Mouse (Mus musculus) heart, postnatal 4 days (tissue): ENCODE results near the gene Tjp2. TPM values are rescaled to one million over a fixed set of nuclear protein-coding genes. Genes with fewer than 3 reads are reported as not detected.

ENCODE experiments used
- DNase-seq: peaks from one replicate; pipeline ENCODE4 v3.0.0; 2021
- total RNA-seq, 2 experiments: library from RNA; stranded (reverse); gene quantifications; 2 replicates each; pipeline ENCODE4 v1.2.3; 2021

Gene Tjp2
- total RNA-seq, 2 experiments from 2014 or later = 36.9 to 37.7 TPM

DNA sequence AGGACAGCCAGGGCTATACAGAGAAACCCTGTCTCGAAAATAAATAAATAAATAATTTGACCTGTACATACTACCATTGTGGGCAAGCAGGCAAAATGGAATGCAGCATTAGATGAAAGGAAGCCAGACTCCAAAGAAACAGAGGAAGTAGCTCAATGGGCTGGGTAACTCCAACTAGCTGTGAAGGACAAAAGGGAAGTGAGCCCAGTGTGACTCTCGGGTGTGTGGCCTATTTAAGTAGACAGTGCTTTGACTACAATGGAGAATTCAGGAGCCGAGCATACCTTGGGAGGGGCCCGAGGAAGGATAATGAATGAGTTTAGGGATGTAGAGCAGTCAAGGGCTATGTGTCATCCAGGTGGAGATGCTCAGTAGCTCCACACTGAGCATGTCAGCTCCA is 48.1 kb downstream of the Tjp2 start:
- DNase-seq = no peak

DNA sequence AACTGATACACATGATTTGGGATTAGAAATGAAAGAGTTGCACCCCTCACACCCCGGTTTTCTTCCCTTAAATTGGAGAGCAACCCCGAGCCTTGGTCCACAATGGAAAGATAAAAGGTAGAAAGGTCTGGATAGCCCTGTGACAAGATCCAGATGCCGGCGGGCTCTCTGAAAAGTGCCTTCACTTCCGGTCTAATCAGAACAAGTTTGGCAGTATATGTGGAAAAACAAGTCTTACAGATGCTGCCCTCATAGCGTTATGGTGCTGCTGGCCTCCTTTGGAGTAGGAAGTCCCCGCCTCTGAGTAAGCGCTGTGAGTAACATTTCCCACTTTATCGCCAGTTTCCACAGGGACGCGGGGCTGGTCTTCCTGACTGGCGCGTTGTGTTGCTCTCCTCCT is 49.9 kb downstream of the Tjp2 start:
- DNase-seq = peak; percentile 55

DNA sequence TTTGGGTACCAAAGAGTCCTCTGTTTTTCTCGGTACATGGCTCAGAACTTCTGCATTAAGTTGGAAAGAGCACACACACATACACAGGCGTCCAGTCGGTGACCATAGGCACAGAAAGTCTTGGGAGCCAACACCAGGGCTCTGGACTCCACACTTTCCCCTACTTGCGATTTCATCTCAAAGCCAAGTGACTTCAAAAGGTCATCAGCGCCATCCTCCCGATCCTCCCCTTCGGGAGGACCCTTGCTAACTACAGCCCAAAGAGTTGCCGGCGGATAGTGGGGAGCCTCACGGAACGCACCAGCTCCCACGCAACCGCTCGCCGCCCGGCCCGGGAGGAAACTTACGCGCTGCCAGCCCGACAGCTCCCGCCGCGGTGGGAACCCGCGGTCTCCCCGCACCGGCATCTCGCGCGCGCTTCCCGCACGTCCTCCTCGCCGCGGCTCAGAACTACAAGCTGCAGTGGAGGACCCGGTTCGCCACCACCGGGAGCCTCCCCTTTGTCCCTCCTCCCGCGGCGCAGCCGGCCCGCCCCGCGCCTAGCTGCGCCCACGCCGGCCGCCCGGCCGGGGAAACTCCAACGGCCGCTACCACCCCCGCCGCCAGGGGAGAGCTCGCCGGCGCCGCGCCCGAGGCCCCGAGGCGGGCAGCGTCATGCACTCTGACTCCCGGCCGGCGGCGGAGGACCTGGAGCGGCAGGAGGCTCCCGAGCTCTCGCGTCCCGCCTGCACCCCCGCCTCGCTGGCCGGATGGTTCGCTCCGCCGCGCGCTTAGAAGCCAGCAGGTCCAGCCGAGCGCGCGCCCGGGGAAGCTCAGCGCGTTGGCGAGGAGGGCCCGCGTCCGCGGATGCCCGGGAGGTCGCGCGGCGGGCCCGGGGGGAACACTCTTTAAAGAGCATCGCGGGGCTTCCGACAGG is 51.0 kb downstream of the Tjp2 start:
- peak; percentile 95 for DNase-seq

DNA sequence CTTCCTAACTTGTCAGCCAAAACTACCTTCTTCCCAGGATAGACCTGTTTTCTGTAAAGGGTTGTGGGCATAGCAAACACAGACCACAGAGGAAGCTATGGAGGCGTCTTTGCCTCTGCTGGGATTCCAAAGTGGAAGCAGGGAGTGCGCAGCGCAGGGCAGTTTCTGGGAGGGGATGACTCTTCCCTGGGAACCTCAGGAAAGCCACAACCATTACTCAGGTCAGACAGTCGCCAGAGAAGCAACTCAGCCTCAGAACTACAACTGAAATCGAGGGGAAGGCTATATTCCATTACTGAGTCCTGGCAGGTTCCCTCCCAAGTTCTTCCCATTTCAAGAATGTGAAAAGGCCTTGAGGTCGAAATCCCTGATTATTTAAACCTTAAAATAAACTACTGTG is 51.8 kb downstream of the Tjp2 start:
- no peak for DNase-seq

DNA sequence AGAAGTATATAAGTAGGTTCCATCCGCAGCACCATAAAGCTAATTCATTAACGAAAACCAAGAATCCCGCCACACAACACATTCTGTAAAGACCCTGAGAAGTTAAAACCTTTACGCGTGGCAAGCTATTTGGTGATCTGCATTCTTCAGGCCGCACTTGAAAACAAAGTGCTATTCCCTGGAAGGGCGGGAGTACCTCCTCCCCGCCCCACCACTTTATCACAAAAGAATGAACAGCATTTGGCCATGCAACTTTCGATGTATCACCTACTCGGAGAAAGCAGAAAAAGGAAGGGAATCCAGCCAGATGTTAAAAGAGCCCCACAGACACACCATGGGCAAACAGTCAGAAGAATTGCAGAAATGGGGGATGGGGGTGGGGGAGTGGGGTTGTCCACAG is 56.3 kb downstream of the Tjp2 start:
- no peak for DNase-seq

DNA sequence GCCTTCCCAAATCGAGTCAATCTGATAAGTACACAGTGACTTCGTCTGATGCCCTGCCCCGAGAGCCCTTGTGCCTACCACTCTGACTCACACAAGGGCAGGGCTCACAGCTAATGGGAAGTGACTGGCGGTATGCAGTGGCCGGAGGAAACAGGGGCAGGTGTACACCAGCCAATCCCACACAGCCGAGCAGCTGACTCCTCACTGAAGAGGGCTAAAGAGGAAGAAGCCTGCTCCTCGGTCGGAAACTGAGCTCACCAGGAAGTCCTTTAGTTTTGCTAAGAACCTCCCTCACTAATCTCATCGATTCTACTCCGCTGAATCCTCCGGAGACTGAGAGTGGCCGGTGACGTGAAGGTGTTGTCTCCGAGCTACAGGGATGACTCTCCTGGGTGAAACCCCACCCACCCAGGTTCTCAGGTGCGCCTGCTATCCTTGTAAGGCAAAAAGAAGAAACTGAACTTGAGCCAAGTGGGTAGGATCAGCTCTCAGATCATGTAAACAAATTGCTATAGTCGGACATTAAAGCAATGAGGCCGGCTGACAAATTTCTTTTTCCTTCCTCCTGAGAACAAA is 58.2 kb downstream of the Tjp2 start:
- peak; percentile 47 for DNase-seq

DNA sequence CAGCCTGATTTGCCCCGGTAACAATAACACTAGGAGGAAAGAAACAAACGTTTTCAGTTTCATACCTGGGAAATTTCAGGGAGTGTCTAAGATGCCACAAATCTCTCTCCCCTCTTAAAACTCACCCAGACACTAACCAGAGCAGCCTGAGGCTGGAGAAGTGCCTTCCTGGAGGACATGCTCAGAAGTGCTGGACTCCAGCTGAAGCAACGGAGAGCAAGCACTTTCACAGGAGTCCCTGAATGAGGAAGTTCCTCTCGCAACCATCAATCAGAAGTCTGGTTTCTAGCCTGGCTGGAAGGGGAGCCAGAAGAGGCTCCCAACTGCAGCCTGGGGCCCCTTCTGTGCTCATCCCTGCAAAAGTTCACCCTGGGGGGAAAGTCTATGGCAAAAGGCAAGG is 60.9 kb downstream of the Tjp2 start:
- DNase-seq = no peak

DNA sequence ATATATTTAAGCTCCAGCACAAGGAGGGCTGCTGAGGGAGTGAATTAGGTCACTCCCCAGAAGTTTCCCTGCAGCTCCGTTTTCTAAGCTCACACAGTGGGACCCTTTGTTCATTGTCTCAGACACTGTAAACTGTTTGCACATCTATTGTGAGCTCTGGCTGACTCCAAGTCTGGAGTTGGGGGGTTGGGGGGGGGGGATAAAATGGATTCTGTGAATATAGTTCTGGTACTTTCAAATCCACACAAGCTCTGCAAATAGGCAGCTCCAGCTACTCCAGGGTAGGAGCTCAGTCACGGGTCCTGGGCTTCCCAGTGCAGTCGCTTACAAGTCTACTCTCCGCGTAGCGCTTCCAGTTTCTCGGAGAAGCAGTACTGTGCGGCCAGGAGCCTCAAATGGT is 64.4 kb downstream of the Tjp2 start:
- no peak for DNase-seq

DNA sequence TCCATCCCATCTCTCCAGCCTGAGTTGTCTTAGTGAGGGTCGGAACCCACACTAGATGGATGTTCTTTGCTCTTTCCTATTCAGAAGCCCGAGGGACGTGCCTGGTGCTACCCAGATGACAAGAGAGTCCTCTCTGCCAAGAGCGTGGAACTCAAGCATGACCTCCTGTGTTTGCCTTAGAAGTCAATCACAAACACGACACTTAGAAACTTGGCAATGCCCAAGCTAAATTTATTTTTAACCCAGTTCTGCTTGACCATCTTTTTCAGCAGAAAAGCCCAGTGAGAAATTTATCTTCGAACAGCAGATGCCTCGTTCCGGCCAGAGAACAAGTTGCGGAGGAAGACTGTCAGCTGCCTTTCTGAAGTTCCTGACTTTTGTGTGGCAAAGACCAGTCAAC is 65.1 kb downstream of the Tjp2 start:
- DNase-seq = peak; percentile 39

DNA sequence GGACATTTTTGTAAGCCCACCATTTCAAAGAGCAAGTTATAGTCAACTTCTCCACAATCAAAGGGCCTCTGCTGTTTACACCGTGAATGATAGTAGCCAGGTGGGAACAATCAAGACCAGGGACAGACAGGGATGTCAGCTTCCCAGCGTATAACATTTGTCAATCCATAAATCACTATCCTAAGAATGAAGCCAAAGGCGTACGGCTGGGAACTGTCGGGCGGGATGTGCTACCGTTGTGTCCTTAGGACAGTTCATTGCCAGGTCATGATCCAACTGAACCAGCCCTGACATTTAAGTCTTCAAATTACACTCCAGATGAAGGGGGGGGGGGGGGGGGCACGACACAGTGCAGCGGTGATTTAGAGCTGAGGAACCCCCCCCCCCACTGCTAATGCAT is 65.5 kb downstream of the Tjp2 start:
- DNase-seq = no peak

DNA sequence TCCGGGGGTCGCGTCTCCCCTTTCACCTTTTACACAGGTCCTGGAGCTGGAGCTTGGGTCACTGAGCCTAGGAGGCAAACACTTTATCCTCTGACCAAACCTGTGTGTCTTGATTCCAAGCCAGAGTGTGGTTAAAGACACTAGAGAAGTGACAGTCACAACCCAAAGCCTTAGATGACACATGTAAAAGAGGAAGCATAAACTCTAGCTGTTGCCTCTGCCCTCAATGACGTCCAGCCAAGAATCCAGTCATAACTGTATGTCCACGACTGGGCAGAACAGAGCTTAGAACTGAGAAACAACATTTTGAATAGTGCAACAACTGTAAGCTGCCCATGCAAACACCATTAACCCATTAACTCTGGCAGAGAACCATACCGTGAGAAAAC is 68.8 kb downstream of the Tjp2 start:
- no peak for DNase-seq

DNA sequence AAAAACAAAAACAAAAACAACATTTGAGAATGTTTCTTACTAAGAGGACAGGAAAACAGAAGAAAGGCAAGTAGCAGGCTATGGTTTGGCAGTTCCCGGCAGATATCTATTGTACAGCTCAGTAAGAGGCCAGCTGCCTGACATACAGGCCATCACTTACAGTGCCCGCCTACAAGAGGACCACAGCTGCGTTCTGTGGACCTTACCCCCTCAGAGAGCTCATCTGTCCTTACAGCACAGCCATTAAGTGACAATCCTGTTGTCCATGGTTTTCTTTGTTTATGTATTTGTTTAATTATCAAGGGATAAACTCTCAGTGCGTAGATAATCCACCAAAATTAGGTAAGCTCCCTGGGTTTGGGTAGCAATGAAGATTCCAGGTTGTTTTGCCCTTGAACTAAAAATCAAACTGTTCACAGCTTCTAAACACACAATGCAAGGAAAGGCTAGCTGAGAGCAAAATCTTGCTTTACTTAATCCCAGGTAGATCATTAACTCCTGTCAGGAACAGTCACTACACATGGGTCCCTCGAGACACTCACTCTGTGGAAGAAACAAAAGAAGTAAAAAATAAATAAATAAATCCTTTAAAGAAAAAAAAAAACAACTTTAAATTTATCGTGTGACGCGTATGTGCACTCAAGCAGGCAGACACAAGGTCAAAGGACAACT is 69.3 kb downstream of the Tjp2 start:
- no peak for DNase-seq

DNA sequence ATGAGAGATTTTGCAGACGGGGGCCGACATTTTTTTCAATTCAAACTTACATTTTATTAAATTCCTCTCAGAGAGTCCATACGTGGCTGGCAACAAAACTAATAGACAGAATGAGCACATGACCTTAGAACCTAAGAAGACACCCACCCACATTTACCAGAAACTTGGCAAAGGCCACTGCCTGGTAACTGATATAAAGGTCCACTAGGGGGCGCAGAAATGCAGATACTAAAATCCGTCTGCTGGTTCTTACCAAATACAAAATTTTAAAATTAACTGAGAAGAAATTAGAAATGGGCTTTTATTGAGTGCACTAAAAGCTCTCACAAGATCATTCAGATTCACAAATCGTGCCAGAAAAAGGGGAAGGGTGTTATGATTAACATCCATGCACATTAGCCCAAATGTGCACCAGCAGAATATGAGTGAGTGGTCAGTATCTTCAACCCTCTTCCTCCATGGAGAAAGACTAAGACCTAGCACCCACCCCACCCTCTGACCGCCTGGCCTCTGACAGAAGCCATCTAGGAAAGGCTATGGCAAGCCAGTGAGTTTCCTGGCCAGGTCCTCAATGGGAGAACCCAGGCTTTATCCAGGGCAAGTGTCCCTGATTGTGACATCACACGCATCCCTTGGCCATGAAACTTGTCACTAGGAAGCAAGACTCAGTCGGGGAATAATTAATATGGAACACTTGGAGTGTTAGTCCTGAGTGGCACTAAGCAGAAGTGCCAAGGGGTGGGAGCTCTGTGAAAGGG is 71.4 kb downstream of the Tjp2 start:
- peak; percentile 68 for DNase-seq

DNA sequence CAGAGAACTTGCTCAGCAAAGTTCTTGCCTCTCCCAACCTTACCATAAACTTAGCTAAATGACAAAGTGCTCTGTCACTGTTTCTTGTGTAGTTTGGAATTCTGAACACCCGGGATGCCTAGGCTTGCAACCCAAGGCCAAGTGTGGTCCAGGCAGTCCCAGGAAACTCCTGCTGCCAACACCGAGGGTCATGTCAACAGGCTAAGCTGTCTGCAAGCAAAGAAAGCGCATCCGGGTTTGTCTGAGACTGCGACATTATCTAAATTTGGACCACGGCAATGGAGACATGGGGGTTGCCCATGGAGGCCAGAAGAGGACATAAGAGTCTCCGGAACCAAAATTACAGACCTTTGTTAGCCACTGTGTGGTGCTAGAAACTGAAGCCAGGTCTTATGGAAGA is 80.8 kb downstream of the Tjp2 start:
- DNase-seq = peak; percentile 49

DNA sequence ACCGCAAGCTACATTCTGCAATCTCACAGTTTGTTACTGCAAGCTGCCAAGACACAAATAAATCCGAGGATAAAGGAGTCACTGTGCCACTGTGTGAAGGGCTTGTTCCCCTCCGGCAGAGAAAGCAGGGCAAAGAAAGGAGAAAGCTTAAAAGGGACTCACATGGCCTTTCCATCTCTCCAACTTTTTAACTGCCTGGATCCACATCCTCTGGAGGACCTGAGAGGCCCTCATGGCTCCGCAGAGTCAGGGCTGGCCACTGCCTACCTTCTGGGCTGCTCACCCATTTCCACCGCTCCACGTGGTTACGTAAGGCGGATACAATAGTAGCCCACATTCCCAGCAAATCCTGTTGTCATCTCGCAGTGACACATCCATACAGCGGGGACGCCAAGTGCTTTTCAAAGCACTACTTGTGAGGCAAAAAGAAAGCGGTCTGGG is 82.2 kb downstream of the Tjp2 start:
- no peak for DNase-seq

DNA sequence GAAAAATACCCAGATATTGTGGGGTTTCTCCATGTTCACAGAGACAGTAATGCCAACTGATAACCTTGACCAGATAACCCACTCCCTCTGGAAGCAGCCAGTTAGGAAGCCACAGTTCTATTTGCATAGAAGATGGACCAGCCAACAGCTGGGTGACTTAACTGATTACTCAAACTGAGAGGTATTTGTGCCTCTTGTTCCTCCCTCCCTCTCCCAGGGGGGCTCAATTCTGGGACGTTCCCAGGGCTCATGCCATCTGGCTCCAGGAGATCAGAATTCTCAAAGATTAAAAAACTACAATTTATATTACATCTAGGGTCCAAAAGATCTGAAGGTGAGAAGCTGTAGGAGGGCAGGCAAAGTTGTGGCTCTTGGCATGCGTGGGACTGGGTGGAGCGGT is 84.5 kb downstream of the Tjp2 start:
- DNase-seq = no peak

DNA sequence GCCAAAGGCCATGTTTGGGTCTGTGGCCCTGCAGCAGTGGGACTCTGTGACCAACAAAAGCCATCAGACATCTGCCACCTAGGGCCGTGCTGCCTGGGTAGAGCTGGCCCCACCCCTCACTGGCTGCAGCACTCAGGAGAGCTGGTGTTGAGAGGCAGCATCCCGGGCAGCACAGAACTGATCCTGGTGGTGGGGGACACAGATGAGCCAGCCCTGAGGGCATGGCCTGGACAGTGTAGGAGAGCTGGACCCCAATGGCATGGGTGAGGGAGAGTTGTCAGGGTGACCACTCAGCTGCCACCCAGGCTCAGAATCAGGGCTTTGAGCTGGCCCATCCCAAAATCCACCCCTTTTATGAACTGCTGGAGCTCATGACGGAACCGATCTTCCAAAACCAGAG is 87.4 kb downstream of the Tjp2 start:
- no peak for DNase-seq

DNA sequence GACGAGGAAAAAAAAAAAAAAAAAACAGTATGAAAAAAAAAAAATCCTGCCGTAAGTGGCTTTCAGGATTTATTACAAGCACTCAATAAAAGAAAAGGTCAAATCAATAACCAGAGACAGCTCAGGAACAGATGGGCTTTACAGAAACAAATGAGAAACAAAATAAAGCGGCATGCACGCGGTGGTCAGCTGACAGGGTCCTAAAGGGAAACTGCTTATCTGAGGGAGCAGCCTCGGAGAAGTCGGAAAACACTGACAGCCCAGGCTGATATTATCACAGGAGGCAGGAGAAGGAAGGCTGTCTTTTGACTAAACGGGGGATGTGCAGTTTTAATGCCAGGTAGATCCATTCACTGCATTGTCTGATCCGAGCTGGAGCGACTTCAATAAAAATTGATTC is 89.8 kb downstream of the Tjp2 start:
- DNase-seq = no peak

DNA sequence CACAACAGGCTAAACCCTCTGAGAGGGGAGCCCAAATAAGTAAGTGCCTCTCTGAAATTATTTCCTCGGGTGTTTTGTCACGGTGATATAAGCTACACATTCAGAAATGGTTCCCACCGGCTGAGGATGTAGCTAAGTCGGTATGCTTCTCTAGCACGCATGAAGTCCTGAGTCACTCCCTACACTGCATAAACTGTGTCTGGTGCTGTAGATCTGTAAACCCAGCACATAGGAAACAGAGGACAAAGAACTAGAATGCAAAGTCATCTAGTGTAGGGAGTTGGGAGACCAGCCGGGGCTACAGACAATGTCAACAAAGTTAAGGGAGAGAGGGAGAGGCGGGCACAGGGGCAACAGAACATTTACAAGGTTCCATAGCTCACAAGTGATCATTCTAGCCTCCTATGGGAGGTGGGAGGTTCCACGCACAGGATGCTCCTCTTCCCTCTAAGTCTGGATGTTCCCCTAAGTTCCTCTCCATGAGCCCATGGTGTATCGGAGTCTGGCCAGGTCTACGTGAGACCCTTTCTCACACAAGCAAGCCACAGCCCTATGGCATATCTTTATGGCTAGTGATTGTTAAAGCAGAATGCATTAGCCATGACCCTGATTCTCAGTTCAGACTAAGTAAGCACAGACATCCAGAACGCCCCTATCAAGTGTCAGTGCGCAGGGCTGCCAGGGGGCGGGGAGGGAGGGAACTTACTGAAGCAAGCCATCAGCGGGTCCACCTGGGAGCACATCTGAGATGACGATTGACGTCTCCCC is 90.5 kb downstream of the Tjp2 start:
- no peak for DNase-seq

DNA sequence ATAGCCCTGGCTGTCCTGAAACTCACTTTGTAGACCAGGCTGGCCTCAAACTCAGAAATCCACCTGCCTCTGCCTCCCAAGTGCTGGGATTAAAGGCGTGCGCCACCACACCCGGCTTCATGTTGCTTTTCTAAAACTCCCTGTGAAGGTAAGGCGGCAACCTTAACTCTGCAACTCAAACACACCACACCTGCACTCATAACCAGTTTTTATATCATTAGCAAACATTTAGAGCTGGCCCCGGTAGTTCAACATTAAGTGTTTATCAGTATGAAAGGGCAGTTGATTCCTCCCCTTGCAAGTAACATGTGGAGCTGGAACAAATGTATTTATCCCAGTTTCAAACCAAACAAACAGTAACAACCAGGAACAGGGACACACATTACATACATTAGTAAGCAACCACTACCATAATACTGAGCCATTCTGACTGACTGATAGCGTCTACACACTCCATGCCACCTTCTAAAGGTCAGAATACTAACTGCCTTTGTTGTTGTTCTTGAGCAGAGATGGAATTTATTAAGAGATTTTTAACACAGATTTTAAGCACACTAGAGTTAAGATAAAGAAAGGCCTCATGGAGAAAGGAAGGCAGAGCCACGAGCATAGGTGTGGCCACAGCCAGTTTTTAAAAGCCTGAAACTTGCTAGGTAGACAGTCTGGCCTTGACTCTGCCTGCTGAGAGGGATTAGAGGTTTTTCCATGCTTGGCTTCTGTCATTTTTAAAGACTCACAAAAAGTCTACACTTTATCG is 101.1 kb downstream of the Tjp2 start:
- no peak for DNase-seq

DNA sequence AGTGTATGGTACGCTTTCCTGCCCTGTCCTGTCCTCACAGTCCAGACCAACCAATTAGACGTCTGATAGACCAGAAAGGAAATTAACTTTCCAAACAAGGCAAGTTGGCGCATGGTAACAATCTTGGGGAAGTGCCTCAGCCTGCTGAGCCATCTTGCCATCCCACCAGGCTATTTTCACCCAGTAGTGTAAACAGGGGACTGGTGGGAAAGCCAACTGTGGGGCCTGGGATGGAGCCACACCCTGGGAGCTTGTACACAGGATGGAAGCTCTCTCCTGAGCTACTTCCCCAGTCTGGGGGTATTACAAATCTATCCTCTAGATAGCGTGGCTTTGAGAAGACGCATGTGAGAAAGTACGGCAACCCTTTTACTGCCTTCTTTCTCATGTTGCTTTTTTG is 101.7 kb downstream of the Tjp2 start:
- no peak for DNase-seq
